Mouse (Mus musculus): ENCODE data around the gene Gm7714. TPM values are rescaled to one million over a fixed set of nuclear protein-coding genes. Genes with fewer than 3 reads are reported as not detected.

The Gm7714 gene
- not detected in 2 replicates for polyA plus RNA-seq (2021; fragmentation: Nextera tagmentation)
- long read RNA-seq, experiment 1: 0 reads
- long read RNA-seq, experiment 2: 0 reads

GRCm38 (mm10) chr5:88268619-88269018 lies at the start of gene Gm7714:
Gene Gm7714 (plus strand): TSS chr5:88268919.

DNA sequence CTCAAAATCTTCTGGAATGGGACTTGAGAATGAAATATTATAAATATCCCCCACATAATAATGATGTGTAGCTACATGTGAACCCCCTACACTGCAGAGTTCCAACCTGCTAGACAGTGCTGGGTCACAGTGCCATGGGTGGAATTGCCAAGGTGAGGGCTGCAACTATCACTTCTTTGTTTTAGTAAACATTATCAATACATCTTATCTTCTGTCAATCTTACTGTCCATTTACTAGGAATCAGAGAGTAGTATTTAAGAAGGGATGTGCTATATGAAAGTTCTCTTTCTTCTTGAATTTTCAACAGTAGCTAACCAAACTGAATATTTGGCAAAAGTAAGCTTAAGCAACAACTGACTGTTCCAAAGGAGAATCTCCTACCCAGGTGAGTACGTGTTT lies 48.3 kb downstream of the Gm7714 start, which contains the start of gene Prol1:
TSS of gene Prol1 (plus strand) at position 301 of the 400 bp plus-strand sequence.

Other genes with a start within 250 kb of the Gm7714 start
- gene Smr2, start 182.4 kb upstream of the Gm7714 start, polyA plus RNA-seq (2021; fragmentation: Nextera tagmentation): not detected in 2 replicates
- not detected in 2 replicates for gene Gm11116, start 157.4 kb upstream of the Gm7714 start, polyA plus RNA-seq (2021; fragmentation: Nextera tagmentation)
- gene Gm11115, start 114.8 kb upstream of the Gm7714 start, polyA plus RNA-seq (2021; fragmentation: Nextera tagmentation): not detected in 2 replicates
- not detected in 2 replicates for gene Prol1, start 48.4 kb downstream of the Gm7714 start, polyA plus RNA-seq (2021; fragmentation: Nextera tagmentation)
- gene Amtn, start 107.2 kb downstream of the Gm7714 start, polyA plus RNA-seq (2021; fragmentation: Nextera tagmentation): not detected in 2 replicates
- not detected in 2 replicates for gene Ambn, start 187.1 kb downstream of the Gm7714 start, polyA plus RNA-seq (2021; fragmentation: Nextera tagmentation)
- not detected in 2 replicates for gene Enam, start 219.1 kb downstream of the Gm7714 start, polyA plus RNA-seq (2021; fragmentation: Nextera tagmentation)